Mouse (Mus musculus): Measurements from ENCODE around the gene Fbxl8. TPM values are rescaled to one million over a fixed set of nuclear protein-coding genes. Genes with fewer than 3 reads are reported as not detected.
A peak's percentile ranks its signal among the peaks of the same experiment; 100 is the strongest.
"Not testable (repeated sequence)": the region's sequence is repeated elsewhere in the genome, so short reads cannot be mapped to it uniquely, and the experiment has no call there.

The Fbxl8 gene
- total RNA-seq (2017) = 5.2 and 5.6 TPM in 2 replicates

DNA sequence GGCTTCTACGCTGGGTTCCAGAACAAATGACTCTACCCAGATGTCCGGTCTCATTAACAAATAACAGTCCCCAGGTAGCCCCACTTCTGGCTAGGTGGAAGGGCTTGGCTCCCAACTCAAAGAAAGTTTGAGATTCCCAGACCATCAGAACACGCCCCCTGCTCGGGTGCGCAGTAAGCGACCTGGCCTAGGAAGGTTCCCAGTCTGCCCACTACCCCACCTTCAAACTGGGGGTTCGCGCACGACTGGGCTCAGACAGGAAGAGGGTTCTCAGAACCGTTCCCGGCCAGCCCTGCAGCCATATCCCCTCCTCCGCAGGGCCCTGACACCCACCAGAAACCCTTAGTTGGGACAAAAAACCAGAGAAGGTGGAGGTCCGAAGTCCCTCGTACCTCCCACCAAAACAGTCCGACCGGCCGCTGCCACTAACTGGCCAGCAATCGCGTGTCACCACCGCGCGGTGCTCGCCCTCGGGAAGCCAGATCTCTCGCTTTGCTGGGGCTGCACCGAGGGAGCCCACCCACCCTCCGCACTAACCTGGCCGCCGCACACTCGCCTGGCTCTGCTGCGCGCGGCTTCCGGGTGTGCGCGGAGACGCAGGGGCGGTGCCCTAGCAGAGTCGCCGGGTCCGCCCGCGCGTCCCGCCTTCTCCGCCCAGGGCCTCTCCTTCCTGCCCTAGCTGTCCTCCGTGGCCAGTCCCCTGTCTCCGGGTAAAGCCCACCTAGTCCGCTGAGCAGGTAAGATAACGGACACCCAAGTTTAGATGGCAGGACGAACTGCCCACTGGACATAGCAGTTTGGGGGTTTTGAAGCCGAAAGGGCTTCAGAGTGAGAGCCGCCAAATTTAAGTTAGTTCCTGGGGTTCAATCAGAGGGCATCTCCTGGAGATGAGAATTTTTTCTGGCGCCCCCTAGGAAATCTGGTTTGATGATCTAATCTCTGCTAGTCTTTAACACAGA lies at the start of gene Fbxl8, which contains the start of gene Tradd:
Gene Fbxl8, plus strand, starts transcription at position 625 of the 959 bp plus-strand sequence.
Gene Tradd, minus strand, starts transcription at position 586 of the 959 bp plus-strand sequence.
- peak; percentile 62 for ATAC-seq (replicated peaks; ENCODE audit: low read depth, poor library complexity, severe bottlenecking)

DNA sequence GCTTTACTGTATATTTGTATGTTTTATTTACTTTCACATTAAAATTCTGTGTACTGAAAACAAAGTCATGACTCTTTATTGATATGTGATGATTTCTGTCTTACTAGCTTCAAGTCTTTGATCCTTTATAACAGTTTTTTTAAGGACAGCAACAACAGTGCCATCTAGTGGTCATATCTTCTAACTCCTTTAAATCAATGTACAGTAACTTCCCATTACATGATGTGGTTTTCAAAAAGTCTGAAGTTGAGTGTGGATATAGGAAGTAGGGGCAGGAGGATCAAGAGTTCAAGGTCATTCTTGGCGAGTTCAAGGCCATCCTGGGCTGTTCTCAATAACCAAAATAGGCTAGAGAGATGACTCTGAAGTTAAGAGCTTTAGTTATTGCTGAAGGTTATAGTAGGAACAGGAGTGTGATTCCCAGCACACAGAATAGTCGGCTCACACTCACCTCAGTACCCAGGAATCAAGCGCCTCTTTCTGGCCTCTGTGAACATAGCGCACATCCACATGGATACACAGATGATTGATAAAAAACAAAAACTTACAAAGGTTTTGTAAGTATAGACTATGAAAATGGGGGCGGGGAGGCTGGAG lies 46.4 kb upstream of the Fbxl8 start:
- ATAC-seq (replicated peaks; ENCODE audit: low read depth, poor library complexity, severe bottlenecking) = peak; percentile 80

DNA sequence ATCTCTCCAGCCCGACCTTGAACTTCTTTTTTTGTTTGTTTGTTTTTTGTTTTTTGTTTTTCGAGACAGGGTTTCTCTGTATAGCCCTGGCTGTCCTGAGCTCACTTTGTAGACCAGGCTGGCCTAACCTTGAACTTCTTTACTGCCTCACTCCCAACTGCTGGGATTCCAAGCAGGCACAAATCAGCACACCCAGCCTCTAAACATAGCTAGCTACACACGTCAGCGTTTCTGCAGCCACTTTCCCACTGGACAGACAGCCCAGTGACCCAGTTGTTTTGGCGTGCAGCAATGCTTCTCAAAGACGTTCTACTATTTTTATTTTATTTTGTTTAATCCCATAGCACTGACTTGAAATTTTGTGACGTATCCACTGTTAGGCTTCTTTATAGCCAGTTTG lies 40.6 kb upstream of the Fbxl8 start:
- no peak for ATAC-seq (replicated peaks; ENCODE audit: low read depth, poor library complexity, severe bottlenecking)

DNA sequence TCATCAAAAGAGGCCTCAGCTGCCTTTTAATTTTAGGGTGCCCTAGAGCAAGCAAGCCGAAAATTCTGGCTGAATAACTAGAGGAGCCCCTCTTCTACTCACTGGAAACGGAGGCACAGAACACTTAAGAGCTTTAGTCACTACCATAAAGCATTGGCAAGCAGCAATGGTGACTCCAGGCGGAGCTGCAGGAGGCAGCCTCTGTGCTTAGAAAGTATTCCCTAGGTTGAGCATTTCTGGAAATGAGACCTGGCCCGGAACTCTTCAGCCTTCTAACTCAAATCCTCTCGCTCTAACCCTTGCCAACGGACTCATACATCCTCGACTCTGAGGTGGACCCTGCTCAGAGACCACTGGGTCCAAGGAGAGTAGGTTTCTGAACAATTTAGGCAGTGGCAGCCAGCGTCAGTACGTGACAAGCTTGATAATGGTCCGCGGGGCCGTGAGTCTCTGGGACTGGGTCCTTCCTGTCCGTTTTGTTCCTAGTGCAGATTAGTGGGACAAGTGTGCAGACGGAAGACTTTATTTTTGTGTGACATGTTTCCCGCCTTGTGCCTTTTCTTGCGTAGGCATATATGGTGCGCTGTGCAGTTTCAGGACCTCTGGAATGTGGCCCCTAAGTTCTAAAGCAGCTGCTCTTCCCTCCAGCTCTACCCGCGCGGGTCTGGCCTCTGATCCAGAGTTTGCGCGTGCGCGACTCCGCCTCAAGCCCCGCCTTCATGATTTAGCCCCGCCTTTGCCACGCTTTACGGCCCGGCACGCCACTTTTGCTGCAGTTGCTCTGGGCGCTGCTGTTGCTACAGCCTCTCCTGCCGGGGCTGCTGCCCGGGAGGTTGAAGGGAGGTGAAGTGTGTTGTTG lies 39.8 kb upstream of the Fbxl8 start, which contains the start of gene D230025D16Rik:
Gene D230025D16Rik, plus strand, starts transcription at position 733 of the 859 bp plus-strand sequence.
- peak; percentile 94 for ATAC-seq (replicated peaks; ENCODE audit: low read depth, poor library complexity, severe bottlenecking)

DNA sequence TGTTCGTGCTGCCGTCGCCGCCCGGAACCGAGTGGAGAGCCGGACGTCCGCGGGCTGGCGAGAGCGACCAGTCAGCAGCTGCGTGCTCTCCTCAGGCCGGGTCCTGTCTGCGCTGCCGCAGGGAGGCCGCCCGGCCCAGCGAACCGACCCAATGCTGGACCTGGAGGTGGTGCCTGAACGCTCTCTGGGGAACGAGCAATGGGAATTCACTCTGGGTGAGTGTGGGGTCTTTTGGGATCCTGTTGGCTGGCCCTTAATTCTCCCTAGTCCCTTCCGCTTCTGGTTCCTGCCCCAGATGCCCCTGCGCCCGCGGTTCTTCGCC lies 39.2 kb upstream of the Fbxl8 start:
- no peak for ATAC-seq (replicated peaks; ENCODE audit: low read depth, poor library complexity, severe bottlenecking)

DNA sequence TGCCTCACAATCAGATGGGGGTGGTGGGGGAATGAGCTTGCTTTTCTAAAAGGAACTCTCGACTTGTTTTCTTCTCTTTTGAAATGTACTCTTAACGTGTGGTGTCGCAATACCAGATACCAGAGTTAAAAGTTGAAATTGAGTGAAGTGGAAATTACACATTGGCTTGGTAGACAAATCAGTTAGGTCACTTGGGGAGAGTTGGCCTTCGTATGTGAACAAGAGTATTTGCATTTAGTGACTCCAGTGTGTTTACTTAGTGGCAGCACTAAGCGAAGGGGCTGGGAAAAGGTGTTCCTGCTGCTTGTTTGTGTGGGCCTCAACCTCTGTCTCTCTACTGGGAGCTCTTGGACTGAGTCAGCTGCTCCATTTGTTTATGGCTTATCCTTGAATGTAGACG lies 38.5 kb upstream of the Fbxl8 start:
- peak; percentile 29; the same call in 1 of the 2 replicates for ATAC-seq (replicated peaks; ENCODE audit: low read depth, poor library complexity, severe bottlenecking)

DNA sequence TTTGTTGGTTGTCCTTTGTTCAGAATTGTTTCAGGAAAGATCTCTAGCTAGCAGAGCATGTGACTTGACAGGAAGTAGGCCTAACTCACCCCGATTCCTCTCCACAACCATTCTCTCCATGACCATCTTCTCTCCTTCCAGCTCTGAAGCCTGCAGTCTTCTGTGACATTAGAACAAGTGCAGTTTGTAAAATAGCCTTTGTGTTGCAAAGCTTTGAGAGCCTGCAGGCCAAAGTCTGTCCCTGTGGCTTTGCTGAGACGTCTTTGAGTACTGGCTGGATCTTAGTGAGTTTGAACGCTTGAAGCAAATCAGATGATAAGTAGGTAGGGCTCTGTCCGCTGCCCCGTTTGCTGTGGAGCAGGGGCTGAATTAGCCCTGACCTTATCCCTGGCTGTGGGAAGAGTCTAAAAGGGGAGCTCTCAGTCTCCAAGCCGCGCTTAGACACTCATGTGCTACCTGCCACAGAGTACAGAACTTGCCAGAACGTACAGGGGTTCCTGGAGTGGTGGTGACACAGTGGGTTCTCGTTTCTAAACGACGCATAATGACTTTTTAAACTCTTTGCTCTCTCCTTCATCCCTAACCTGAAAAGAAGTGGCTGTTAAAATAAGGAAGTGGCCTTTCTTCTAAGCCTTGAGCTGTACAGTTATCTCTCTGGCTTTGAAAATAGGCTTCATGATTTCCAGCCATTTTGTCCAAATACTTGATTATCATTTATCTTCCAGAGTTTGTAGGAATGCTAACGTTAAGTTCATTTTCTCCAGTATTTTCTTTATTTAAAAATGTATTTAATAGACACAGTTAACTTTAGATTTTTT lies 32.7 kb upstream of the Fbxl8 start:
- ATAC-seq (replicated peaks; ENCODE audit: low read depth, poor library complexity, severe bottlenecking) = 0 out of 2 replicates have a peak, but pooled peaks have one; percentile 36

DNA sequence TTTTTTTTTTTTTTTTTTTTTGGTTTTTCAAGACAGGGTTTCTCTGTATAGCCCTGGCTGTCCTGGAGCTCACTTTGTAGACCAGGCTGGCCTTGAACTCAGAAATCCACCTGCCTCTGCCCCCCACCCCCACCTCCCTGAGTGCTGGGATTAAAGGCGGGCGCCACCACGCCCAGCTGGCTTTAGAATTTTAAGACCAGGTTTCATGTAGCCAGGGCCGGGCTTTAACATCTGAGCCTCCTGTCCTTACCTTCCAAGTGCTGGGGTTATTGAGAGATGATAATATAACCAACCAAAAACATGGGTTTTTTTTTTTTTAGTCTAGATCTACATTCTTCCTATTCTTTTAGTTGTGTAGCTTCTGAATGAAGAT lies 32.1 kb upstream of the Fbxl8 start:
- ATAC-seq (replicated peaks; ENCODE audit: low read depth, poor library complexity, severe bottlenecking) = not testable (repeated sequence)

DNA sequence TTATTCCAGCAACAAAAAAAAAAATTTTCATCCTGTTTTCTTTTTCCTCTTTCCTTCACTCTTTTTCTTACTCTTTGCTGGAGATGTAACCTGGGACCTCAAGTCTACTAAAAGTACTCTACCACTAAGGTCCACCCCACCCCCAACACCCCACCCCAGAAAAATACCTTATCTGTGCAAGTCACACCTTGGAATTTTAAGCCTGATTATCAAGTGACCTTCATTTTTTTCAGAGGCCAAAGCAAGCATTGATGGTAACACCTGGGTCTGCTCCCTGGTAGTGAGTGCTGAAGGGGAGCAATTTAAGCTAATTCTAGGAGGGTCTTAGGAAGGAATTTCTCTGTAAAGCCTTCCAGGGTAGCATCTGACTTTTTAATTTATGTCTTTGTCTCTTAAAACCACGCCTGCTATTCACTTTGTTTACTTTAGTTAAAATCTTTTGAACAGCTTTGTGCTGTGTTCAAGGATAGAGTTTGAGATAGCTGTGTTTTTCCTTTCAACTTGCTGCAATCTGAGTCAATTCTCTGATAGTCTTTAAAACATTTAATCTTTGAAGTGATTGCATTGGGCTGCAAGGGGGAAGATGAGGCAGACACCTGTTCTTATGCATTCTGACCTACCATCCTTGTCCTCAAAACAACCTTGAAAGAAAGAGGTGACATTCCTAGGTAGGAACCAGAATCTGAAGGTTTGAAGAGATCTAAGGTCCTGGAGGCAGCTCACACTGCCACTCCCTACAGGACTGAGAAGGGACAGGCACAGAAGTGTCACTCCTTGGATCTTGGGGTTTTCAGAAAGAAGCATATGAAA lies 31.1 kb upstream of the Fbxl8 start:
- ATAC-seq (replicated peaks; ENCODE audit: low read depth, poor library complexity, severe bottlenecking) = no peak

DNA sequence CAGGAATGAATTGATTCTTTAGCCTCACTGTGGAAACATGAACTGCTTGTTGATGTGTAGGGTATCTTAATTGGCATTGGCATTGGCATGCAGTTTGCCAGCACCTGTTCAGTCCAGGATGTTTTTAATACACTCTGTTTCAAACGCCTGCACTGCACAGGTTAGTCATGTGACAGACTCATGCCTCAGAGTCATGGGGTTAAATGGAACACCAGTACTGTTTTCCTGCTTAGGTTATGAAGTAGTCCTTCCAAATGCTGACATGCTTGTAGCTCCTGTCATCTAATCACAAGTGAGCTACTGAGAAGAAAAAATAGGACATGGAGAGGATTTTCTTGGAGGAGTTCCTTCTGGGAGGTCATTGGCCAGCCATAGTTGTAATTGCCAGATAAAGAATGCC lies 29.2 kb upstream of the Fbxl8 start:
- no peak for ATAC-seq (replicated peaks; ENCODE audit: low read depth, poor library complexity, severe bottlenecking)

DNA sequence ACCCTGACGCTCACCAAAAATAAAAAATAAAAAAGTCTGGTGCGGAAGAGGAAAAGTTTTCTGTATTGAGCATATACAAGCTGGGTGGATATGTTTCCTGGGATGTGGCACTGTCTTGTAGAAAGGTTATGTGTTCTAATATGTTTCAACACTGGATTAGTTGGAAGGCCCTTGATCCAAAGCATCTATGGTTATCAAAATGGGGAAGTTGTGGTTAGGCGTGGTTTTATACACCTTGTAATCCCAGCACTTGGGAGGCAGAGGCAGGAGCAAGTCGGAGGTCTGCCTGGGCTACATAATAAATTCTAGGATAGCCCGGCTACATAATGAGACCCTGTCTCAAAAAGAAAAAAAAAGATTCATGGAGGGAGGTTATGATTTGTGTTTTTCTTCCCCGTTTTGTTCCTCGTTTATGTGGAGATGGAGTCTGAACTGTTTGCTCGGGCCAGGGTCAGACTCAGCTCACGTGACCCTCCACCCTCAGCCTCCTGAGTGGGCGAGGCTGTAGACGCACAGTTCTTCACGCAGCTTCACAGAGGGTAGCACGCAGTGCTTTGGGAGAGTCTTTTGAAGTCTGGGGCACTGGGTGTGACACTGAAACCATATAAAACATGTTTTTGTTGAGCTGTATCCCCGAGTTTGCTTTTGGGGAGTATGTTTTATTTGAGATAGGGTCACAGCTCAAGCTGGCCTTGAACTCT lies 26.9 kb upstream of the Fbxl8 start:
- peak; percentile 42 for ATAC-seq (replicated peaks; ENCODE audit: low read depth, poor library complexity, severe bottlenecking)

DNA sequence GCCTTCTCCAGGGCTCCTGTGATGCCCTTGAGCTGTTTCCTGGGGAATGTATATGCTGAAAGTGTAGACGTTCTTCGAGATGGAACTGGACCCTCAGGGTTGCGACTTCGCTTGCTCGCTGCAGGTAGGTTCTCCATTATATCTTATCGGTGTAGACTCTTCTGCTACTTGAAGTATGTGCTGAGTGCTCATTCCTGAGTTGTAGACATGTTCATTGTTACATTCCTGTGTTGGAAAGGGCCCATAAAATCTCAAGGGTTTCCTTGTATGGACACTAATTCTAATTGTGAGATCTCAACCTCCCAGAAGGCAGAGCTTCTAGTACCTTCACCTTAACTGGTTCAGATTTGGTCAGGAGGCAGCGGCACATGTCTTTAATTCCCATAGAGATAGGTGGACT lies 23.4 kb upstream of the Fbxl8 start:
- no peak for ATAC-seq (replicated peaks; ENCODE audit: low read depth, poor library complexity, severe bottlenecking)

DNA sequence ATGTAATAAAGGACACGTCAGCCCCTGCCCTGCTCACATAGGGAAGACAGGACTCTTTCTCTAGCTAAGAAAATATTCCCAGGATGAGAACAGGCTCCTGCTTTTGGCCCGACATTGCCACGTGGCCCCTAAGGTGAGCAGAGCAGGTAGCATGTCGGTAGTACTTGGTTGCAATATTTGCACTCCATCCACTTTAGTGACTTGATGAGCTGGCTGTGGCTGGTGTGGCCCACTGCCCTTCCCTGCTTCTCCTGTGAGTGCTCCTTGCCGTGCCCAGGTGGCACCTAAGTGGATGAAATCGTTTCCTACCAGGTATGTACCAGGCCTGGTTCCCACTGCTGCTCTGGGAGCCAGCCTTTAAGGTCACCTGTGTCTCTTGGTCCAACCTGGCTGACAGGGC lies 12.5 kb upstream of the Fbxl8 start:
- no peak for ATAC-seq (replicated peaks; ENCODE audit: low read depth, poor library complexity, severe bottlenecking)

DNA sequence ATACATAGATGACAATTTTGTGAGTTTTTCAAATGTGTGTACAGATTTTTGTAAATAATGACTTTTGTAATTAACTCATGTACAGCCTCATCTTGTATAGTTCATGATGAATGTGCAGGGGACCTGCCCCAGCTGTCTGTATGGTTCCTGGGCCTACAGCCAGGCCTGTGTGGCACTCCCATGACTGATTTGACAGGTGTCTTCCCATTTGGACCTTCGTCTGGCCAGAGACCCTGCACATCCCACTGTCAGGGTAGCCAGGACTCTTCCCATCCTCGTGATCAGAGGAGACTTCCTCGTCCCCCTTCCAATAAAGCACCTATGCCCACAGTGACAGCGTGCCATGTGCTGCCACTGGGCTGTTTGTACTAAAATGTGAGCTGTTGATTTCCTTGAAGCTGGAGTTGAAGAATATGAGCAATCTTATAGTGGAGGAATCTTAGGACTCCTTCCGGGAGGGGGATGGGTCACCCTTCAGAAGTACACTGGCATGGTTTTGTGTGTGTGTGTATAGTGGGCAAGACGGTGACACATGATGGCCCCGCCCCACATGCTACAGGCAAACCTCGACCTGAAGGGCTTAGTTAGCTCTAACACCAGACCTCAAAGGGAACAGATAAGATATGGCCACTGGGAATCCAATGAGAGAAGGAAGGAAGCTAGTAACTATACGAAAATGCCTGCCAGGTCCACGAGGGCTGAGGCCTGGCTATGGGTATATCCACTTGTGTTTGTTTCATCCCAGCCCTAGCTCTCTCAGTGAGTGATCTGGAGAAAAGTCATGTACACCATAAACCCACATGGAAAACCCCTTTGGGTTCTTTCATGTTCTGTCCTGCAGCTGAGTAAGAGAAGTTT lies 11.5 kb upstream of the Fbxl8 start:
- ATAC-seq (replicated peaks; ENCODE audit: low read depth, poor library complexity, severe bottlenecking) = no peak

DNA sequence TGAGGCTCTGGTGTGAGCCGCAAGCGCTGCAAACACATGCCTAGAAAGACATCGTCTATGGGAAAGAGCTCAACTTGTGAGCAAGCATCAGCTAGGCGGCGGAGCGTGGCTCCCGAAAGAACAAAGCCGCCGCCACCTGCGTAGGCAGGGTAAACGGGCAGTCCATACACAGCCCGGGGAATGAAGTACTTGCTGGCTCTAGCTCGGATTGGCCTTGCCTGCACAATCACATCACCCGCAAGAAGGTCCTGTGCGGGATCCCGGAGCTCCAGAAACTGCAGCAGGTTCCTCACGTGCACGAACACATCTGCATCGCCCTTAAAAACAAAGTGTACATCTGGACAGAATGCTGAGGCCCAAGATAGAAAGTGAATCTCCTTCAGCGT lies 10.7 kb upstream of the Fbxl8 start:
- 0 out of 2 replicates have a peak, but pooled peaks have one; percentile 1 for ATAC-seq (replicated peaks; ENCODE audit: low read depth, poor library complexity, severe bottlenecking)

DNA sequence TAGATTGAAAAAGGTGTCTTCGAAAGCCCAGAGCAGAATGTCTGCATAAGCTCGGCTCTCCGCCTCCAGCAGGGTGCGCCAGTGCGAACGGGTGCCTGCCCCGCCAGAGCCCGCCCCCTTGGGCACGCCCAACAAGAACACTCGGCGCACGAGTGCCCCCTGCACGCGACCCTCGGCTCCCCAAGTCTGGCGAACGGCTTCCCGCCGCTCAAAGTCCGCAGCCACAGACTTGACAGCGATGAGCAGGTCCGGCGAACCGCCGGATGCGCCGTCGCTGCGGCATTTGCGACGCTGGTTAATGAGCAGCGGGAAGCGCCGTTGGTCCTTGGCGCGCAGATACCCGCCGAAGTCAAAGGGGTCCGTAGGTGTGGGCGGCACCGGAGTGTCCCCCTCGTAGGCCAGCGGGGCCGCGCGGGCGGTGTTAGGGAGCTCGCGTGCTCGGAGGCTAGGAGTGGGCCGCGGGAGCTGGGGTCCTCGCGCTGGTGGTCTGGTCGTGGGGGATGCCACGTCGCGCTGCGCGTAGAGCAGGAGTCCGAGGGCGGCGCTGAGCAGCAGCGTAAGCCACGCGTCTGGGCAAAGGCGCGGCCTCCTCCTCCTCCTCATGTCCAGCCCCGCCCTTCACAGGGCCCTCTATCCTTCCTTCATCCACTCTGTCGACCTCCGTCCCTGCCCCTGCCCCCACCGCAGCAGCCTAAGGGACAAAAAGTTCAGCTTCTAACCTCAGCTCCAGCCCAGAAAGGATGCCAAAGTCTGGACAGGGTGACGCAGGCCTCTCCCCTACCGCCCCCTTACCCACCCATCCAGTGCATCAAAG lies 10.1 kb upstream of the Fbxl8 start:
- ATAC-seq (replicated peaks; ENCODE audit: low read depth, poor library complexity, severe bottlenecking) = peak; percentile 87

All from common myeloid progenitor, adult 5-6 weeks (primary cell).